Mouse (Mus musculus): ENCODE results near the gene Mup22.
"Not testable (repeated sequence)": the region's sequence is repeated elsewhere in the genome, so short reads cannot be mapped to it uniquely, and the experiment has no call there.

DNA sequence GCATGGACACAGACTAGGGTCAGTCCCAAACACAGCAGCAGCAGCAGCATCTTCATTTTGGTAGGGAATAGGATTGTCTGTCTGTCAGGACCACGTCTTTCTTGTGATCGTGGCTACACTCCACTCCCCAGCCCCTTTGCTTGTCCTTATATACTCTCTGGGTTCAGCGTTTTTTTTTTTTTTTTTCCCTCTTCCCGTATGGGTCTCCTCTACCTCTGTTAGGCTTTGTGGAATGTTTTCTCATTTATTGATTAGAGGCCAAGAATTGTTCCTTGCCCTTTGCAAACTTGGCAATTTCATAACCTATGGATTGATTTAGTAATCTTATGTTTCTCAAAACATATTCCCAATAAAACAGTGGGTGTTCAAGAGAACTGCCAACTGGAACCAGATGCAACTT, at the start of gene Mup22:
- TF ChIP-seq CTCF (IDR thresholded peaks at IDR 0.05; ENCODE audit: borderline replicate concordance, extremely low read depth, insufficient read depth, insufficient read length); POLR2A (IDR thresholded peaks at IDR 0.05; ENCODE audit: borderline replicate concordance, extremely low read depth, insufficient read depth, insufficient read length, poor library complexity, severe bottlenecking): not testable (repeated sequence)

Data from brain, embryonic 14.5 days (tissue).